Mouse (Mus musculus) stomach, postnatal 0 days (tissue): ENCODE results near the gene Evi5l.

Source experiments
- CTCF ChIP-seq: IDR thresholded peaks from 2 replicates; pipeline ENCODE4 v1.5.1; 2016; ENCODE audit warnings: antibody characterized with exemption, low read depth, mild to moderate bottlenecking, moderate library complexity
- EP300 ChIP-seq: optimal IDR thresholded peaks from 2 replicates; pipeline ENCODE3; 2016; ENCODE audit warnings: antibody characterized with exemption

GRCm38 (mm10) chr8:4256911-4257310, 90.5 kb downstream of the Evi5l start:
- TF ChIP-seq CTCF: no peak
- no peak for TF ChIP-seq EP300
